Mouse (Mus musculus): ENCODE data around the gene Tspan9. TPM values are rescaled to one million over a fixed set of nuclear protein-coding genes. Genes with fewer than 3 reads are reported as not detected.
A peak's percentile ranks its signal among the peaks of the same experiment; 100 is the strongest.

Gene Tspan9
- polyA plus RNA-seq, 1 experiment from 2014 or later: 102 TPM

DNA sequence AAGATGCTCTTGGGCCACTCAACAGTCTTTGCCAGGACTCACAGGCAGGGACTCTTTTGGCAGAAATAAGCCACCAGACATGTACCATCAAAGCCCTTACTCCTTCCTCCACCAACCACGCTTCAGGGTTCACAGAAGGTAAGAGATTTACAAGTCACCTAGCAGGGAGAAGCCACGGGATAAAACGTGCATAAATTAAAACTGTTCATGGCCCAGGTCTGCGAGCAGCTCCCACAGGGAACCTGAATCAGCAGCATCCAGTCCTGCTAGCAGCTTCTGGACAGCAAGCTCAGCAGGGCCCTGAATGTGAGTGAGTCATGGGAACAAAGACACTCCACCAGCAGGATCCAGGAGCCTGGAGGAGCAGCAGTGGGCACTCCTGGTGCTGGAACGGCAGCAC lies 7.9 kb downstream of the Tspan9 start:
- H3K27ac ChIP-seq: peak overlapping the region; percentile 83
- TF ChIP-seq CTCF (IDR thresholded peaks at IDR 0.05; ENCODE audit: low read depth): no peak
- H3K9me3 ChIP-seq (replicated peaks; ENCODE audit: low read length): no peaks in the 10 kb centered on the region
- no peak overlapping the region for H3K4me2 ChIP-seq (ENCODE audit: low read length)
- peaks cover 39% of the 10 kb centered on the region for H3K4me1 ChIP-seq (replicated peaks; ENCODE audit: insufficient read depth, low read length)
- DNase-seq (ENCODE audit: low spot score) (no peak), ATAC-seq (replicated peaks; ENCODE audit: low FRiP score, low read depth) (peak; percentile 58)
- 47% methylated on average over 5 of the region's 5 CpGs for WGBS
- no peaks in the 10 kb centered on the region for H3K27me3 ChIP-seq (ENCODE audit: insufficient read depth, low read length)
- H3K9ac ChIP-seq (ENCODE audit: low read depth, low read length): 0 out of 2 replicates have a peak overlapping the region, but pooled peaks have one; percentile 1
- H3K36me3 ChIP-seq (ENCODE audit: insufficient read depth, low read length): no peaks in the 10 kb centered on the region
- no peak overlapping the region for H3K4me3 ChIP-seq (replicated peaks; ENCODE audit: low read depth, low read length)

DNA sequence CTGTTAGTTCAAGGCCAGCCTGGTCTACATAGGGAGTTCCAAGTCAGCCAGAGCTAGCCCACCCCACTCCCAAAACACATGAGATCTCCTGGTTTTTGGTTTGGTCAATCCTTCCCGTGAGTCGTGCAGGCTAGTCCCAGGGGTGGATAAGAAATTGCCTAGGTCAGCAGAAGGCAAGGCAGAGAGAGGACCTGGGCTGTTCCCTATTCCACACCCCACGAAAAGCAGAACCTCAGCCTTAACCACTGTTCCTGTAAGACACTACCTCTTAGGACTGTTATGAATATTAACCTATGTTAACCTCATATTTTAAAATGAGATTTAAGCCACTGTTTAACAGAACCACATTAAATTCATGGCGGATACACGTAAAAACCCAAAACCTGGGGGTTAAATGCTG lies 8.4 kb downstream of the Tspan9 start:
- no peak overlapping the region for H3K4me3 ChIP-seq (replicated peaks; ENCODE audit: low read depth, low read length)
- WGBS: 66% methylated on average over 5 of the region's 5 CpGs
- H3K9me3 ChIP-seq (replicated peaks; ENCODE audit: low read length): no peaks in the 10 kb centered on the region
- no peak for TF ChIP-seq CTCF (IDR thresholded peaks at IDR 0.05; ENCODE audit: low read depth)
- H3K9ac ChIP-seq (ENCODE audit: low read depth, low read length): no peak overlapping the region
- no peaks in the 10 kb centered on the region for H3K27me3 ChIP-seq (ENCODE audit: insufficient read depth, low read length)
- no peak for DNase-seq (ENCODE audit: low spot score)
- no peak overlapping the region for H3K4me2 ChIP-seq (ENCODE audit: low read length)
- no peak for ATAC-seq (replicated peaks; ENCODE audit: low FRiP score, low read depth)
- peaks cover 39% of the 10 kb centered on the region for H3K4me1 ChIP-seq (replicated peaks; ENCODE audit: insufficient read depth, low read length)
- H3K27ac ChIP-seq: peak overlapping the region; percentile 83
- H3K36me3 ChIP-seq (ENCODE audit: insufficient read depth, low read length): no peaks in the 10 kb centered on the region

DNA sequence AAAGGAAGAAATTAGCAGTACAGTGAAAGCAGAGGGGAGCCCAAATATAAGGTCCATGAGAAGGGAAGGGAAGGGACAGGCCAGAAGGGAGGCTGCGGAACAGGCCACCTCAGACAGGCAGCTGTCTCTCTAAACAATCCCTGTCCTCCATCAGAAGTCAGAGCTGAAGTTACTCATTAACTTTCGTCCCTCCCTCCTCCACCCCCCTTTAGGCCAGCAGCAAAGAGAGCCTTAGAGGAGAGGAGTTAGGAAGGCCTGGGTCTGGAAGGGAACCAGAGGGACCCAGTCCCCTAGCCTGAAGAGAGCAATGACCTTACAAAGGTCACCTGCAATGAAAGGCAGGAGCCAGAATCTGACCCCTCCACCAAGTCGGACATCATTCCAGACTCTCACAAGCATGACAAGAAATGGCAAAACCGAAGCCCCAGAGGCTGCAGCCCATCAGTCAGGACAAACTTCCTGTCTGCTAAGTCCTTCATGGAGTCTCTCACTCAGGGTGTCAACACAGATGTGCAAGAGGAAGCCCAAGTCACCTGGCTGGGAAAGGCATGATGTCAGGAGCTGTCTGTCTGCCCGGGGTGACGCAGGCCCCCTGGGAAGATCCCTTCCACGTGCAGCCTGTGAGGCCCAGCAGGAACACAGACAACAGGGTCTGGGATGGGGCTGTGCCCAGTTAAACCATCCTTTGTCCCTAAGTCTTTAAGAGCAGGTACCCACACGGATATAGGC lies 9.0 kb downstream of the Tspan9 start:
- DNase-seq (ENCODE audit: low spot score) (peak; percentile 44), ATAC-seq (replicated peaks; ENCODE audit: low FRiP score, low read depth) (peak; percentile 61)
- H3K27ac ChIP-seq: peak overlapping the region; percentile 83
- 36% methylated on average over 8 of the region's 8 CpGs for WGBS
- TF ChIP-seq CTCF (IDR thresholded peaks at IDR 0.05; ENCODE audit: low read depth): no peak
- H3K9me3 ChIP-seq (replicated peaks; ENCODE audit: low read length): no peaks in the 10 kb centered on the region
- H3K4me2 ChIP-seq (ENCODE audit: low read length): no peak overlapping the region; the same call in 1 of the 2 replicates
- no peaks in the 10 kb centered on the region for H3K27me3 ChIP-seq (ENCODE audit: insufficient read depth, low read length)
- H3K4me3 ChIP-seq (replicated peaks; ENCODE audit: low read depth, low read length): no peak overlapping the region
- 0 out of 2 replicates have a peak overlapping the region, but pooled peaks have one; percentile 24 for H3K9ac ChIP-seq (ENCODE audit: low read depth, low read length)
- no peaks in the 10 kb centered on the region for H3K36me3 ChIP-seq (ENCODE audit: insufficient read depth, low read length)
- peaks cover 39% of the 10 kb centered on the region for H3K4me1 ChIP-seq (replicated peaks; ENCODE audit: insufficient read depth, low read length)

DNA sequence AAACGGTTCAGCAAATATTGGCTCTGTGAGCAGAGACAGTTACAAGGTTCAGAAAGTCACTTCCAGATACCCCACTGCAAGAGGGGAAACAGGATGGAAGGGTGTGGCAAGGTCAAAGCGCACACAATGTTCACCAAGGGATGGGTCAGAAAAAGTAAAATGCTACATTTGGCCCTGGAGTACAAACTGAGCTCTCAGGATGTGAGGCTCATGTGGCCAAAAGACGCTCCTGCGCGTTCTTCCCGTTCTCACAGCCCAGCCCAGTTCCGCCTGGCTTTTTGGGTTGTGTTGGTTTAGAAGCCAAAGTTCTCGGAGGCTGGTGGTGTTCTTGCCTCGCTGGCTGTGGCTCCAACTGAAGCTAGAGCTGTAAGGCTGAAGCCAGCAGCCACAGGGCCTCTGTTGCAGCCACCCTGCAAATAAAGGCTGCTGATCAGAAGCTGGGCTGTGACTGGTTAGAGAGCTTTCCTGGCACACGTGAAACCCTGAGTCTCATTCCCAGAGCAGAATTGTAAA lies 9.7 kb downstream of the Tspan9 start:
- peaks cover 39% of the 10 kb centered on the region for H3K4me1 ChIP-seq (replicated peaks; ENCODE audit: insufficient read depth, low read length)
- no peak overlapping the region; the same call in 1 of the 2 replicates for H3K4me2 ChIP-seq (ENCODE audit: low read length)
- no peak for ATAC-seq (replicated peaks; ENCODE audit: low FRiP score, low read depth)

DNA sequence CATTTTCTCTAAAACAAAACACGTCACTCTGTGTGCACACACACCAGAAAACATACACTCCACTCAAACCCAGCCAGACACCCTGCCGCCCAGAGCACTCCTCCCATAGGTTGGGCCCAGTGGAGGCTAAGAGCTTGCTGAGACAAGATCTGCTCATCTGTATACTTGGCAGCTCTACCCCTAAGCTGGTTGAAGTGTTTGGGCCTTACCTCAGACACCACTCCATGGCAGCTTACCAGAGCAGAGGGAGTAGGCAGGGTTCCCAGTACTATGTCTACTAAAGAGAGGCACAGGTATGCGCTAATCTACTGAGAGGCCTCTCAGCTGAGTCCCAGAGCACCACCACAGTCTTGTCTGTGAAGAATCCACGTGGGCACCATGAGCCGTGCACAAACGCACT lies 10.8 kb downstream of the Tspan9 start:
- Histone ChIP-seq H3K27ac (0 out of 2 replicates have a peak overlapping the region, but pooled peaks have one; percentile 8), H3K4me3 (replicated peaks; ENCODE audit: low read depth, low read length) (no peak overlapping the region), H3K36me3 (ENCODE audit: insufficient read depth, low read length) (no peaks in the 10 kb centered on the region), H3K4me1 (replicated peaks; ENCODE audit: insufficient read depth, low read length) (peaks cover 39% of the 10 kb centered on the region), H3K4me2 (ENCODE audit: low read length) (no peak overlapping the region), H3K27me3 (ENCODE audit: insufficient read depth, low read length) (no peaks in the 10 kb centered on the region), H3K9ac (ENCODE audit: low read depth, low read length) (no peak overlapping the region), H3K9me3 (replicated peaks; ENCODE audit: low read length) (no peaks in the 10 kb centered on the region)
- no peak for TF ChIP-seq CTCF (IDR thresholded peaks at IDR 0.05; ENCODE audit: low read depth)
- no peak for DNase-seq (ENCODE audit: low spot score)
- WGBS: 90% methylated on average over 6 of the region's 6 CpGs
- no peak for ATAC-seq (replicated peaks; ENCODE audit: low FRiP score, low read depth)

More for the DNA sequence above, 9.7 kb downstream of the Tspan9 start:
- Histone ChIP-seq H3K36me3 (ENCODE audit: insufficient read depth, low read length) (no peaks in the 10 kb centered on the region), H3K27ac (peak overlapping the region; percentile 83), H3K9me3 (replicated peaks; ENCODE audit: low read length) (no peaks in the 10 kb centered on the region), H3K9ac (ENCODE audit: low read depth, low read length) (no peak overlapping the region), H3K27me3 (ENCODE audit: insufficient read depth, low read length) (no peaks in the 10 kb centered on the region), H3K4me3 (replicated peaks; ENCODE audit: low read depth, low read length) (no peak overlapping the region)
- DNase-seq (ENCODE audit: low spot score): peak; percentile 44
- 60% methylated on average over 10 of the region's 10 CpGs for WGBS
- TF ChIP-seq CTCF (IDR thresholded peaks at IDR 0.05; ENCODE audit: low read depth): no peak

DNA sequence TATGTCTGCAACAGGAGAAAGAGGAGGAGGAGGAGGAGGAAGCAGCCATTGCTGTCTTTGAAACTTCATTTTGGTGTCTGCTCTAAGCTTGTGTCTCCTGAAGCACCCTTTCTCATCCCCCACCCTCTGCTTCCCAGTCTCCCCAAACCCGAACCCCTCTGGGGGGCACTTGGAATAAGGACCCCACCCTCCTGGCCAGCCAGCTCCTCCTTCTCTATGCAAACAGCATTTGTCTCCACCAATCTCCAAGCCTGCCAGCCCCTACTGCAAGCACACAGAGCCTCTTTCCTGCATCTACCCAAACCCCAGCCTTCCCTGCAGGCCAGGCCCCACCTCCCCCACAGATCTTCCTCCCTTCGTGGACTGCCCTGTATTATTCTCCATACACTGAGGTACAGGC lies 12.0 kb downstream of the Tspan9 start:
- TF ChIP-seq CTCF (IDR thresholded peaks at IDR 0.05; ENCODE audit: low read depth): no peak
- DNase-seq (ENCODE audit: low spot score) (no peak), ATAC-seq (replicated peaks; ENCODE audit: low FRiP score, low read depth) (no peak)
- Histone ChIP-seq H3K27ac (no peak overlapping the region), H3K9me3 (replicated peaks; ENCODE audit: low read length) (no peaks in the 10 kb centered on the region), H3K9ac (ENCODE audit: low read depth, low read length) (no peak overlapping the region), H3K4me3 (replicated peaks; ENCODE audit: low read depth, low read length) (no peak overlapping the region), H3K27me3 (ENCODE audit: insufficient read depth, low read length) (no peaks in the 10 kb centered on the region), H3K36me3 (ENCODE audit: insufficient read depth, low read length) (no peaks in the 10 kb centered on the region), H3K4me1 (replicated peaks; ENCODE audit: insufficient read depth, low read length) (peaks cover 35% of the 10 kb centered on the region), H3K4me2 (ENCODE audit: low read length) (no peak overlapping the region)
- 47% methylated on average over 2 of the region's 2 CpGs for WGBS

Measured in kidney, postnatal 0 days (tissue).